Mouse (Mus musculus): ENCODE measurements at regions not wholly inside any gene's neighbourhood (a gene's known extent, or its start where the extent isn't known, plus 50 kb on each side); places are given as distances from the start of the nearest gene placed in this dataset.

DNA sequence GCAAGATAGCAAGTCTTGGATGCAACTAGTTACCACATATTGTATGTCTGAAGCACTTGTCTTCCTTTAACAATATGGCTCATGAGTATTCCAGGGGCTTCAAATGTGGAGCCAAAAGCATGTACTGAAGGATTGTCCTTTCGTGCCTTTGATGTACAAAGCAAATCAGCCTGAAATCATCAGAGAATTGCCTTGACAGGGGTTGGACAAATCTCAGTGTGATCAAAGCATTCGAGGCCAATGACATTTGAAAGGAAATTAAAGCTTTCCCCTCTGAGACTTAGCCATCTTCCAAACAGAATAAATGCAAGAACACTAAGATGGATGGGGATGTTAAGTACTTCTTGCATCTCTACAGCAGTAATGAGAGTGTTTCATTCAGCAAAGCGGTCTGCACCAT is 1144.9 kb downstream of the Mat2b start:
- no peak overlapping the region for H3K4me3 ChIP-seq (ENCODE audit: low read depth, low read length)
- no peak overlapping the region for H3K9ac ChIP-seq (ENCODE audit: low read depth, low read length)
- H3K27ac ChIP-seq (ENCODE audit: low read depth, low read length): no peak overlapping the region
- H3K36me3 ChIP-seq (ENCODE audit: control insufficient read depth, insufficient read depth, low read length): no peaks in the 10 kb centered on the region
- no peaks in the 10 kb centered on the region for H3K9me3 ChIP-seq (replicated peaks; ENCODE audit: control insufficient read depth, low read length)
- no peak overlapping the region for H3K4me2 ChIP-seq
- no peaks in the 10 kb centered on the region for H3K4me1 ChIP-seq (ENCODE audit: control insufficient read depth, insufficient read depth, low read length)
- no peaks in the 10 kb centered on the region for H3K27me3 ChIP-seq (ENCODE audit: control insufficient read depth, insufficient read depth, low read length)
- WGBS (ENCODE audit: insufficient replicate concordance): 68% methylated on average over 3 of the region's 3 CpGs
- no peak for ATAC-seq (replicated peaks; ENCODE audit: insufficient number of reproducible peaks, low FRiP score, low TSS enrichment)

DNA sequence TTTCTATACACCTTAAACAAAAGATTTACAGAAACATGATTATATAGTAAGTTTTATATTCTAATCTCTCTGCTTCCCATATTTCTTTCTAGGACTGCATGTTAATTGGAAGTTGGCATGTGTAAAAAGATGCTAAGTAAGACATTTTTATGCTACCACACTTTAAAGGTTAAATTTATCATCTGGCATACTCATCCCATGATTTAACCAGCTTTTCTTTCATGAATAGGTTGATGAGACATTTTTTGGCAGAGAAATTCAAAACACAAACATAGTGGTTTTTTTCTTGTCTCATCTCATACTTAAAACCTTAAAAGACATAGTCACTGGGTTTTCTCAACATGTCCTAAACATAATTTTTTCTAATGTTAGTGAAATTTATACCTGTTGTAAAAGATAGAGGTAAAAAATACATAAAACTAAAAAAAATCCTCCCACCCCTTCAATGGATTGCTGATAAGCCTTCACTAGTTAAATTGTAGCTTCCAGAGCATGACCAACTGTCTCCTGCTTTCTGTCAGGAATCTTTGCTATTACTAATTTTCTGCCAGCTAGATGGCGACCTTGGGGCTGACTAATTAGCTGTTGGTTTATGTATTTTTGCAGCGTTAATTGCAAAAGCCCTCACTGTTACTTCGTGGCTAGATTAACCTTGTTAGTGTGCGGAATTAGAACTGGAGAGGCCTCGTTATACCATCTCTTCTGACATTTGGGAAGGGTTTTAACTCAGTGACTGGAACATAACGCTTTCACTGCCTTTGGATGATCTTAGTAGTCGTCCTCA is 1169.9 kb downstream of the Mat2b start:
- Histone ChIP-seq H3K27ac (ENCODE audit: low read depth, low read length) (no peak overlapping the region), H3K4me2 (no peak overlapping the region), H3K9me3 (replicated peaks; ENCODE audit: control insufficient read depth, low read length) (no peaks in the 10 kb centered on the region), H3K27me3 (ENCODE audit: control insufficient read depth, insufficient read depth, low read length) (no peaks in the 10 kb centered on the region), H3K36me3 (ENCODE audit: control insufficient read depth, insufficient read depth, low read length) (no peaks in the 10 kb centered on the region), H3K9ac (ENCODE audit: low read depth, low read length) (no peak overlapping the region), H3K4me1 (ENCODE audit: control insufficient read depth, insufficient read depth, low read length) (no peaks in the 10 kb centered on the region), H3K4me3 (ENCODE audit: low read depth, low read length) (no peak overlapping the region)
- no peak for ATAC-seq (replicated peaks; ENCODE audit: insufficient number of reproducible peaks, low FRiP score, low TSS enrichment)
- 56% methylated on average over 7 of the region's 7 CpGs for WGBS (ENCODE audit: insufficient replicate concordance)

DNA sequence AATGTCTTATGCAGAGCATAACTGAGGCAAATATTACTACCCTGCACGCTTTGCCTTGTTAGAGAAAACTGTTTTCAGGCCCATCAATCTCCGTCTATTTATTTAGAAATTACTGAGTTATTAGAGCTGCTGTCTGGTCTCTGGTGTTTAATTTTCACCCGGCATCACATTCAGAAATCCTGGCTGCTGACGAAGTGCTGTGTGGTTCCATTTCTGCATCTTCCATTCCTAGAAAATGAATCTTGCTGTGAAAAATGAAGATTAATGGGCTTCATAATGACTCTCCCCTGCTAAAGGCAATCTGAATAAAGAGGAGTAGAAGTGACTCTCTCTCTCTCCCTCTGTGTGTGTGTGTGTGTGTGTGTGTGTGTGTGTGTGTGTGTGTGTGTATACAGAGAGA is 1199.8 kb downstream of the Mat2b start:
- H3K9ac ChIP-seq (ENCODE audit: low read depth, low read length): no peak overlapping the region
- no peak overlapping the region for H3K27ac ChIP-seq (ENCODE audit: low read depth, low read length)
- H3K27me3 ChIP-seq (ENCODE audit: control insufficient read depth, insufficient read depth, low read length): no peaks in the 10 kb centered on the region
- WGBS (ENCODE audit: insufficient replicate concordance): 75% methylated on average over 4 of the region's 4 CpGs
- no peaks in the 10 kb centered on the region for H3K9me3 ChIP-seq (replicated peaks; ENCODE audit: control insufficient read depth, low read length)
- H3K36me3 ChIP-seq (ENCODE audit: control insufficient read depth, insufficient read depth, low read length): no peaks in the 10 kb centered on the region
- ATAC-seq (replicated peaks; ENCODE audit: insufficient number of reproducible peaks, low FRiP score, low TSS enrichment): no peak
- H3K4me2 ChIP-seq: no peak overlapping the region
- no peak overlapping the region for H3K4me3 ChIP-seq (ENCODE audit: low read depth, low read length)
- H3K4me1 ChIP-seq (ENCODE audit: control insufficient read depth, insufficient read depth, low read length): no peaks in the 10 kb centered on the region

DNA sequence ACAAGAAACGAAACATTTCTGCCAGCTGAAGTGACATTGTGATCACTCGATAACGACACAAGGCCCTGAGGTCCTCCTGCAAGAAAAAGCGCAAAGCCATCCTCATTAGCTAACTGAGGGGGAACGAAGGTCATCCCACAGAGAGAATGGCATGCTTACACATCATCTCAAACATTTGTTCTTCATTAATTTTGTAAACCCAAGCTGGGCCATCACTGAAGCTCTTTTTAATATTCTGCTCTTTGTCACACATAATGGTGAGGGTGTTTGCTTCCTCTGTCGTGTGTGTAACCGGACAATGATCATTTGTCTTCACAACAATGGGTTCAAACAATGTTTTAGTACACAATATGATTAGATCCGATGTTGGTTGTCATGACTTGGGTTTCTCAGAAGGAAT is 1217.9 kb downstream of the Mat2b start:
- Histone ChIP-seq H3K27ac (ENCODE audit: low read depth, low read length) (no peak overlapping the region), H3K4me2 (no peak overlapping the region), H3K4me1 (ENCODE audit: control insufficient read depth, insufficient read depth, low read length) (no peaks in the 10 kb centered on the region), H3K36me3 (ENCODE audit: control insufficient read depth, insufficient read depth, low read length) (no peaks in the 10 kb centered on the region), H3K4me3 (ENCODE audit: low read depth, low read length) (no peak overlapping the region), H3K27me3 (ENCODE audit: control insufficient read depth, insufficient read depth, low read length) (no peaks in the 10 kb centered on the region), H3K9ac (ENCODE audit: low read depth, low read length) (no peak overlapping the region), H3K9me3 (replicated peaks; ENCODE audit: control insufficient read depth, low read length) (no peaks in the 10 kb centered on the region)
- no peak for ATAC-seq (replicated peaks; ENCODE audit: insufficient number of reproducible peaks, low FRiP score, low TSS enrichment)
- 78% methylated on average over 8 of the region's 8 CpGs for WGBS (ENCODE audit: insufficient replicate concordance)

DNA sequence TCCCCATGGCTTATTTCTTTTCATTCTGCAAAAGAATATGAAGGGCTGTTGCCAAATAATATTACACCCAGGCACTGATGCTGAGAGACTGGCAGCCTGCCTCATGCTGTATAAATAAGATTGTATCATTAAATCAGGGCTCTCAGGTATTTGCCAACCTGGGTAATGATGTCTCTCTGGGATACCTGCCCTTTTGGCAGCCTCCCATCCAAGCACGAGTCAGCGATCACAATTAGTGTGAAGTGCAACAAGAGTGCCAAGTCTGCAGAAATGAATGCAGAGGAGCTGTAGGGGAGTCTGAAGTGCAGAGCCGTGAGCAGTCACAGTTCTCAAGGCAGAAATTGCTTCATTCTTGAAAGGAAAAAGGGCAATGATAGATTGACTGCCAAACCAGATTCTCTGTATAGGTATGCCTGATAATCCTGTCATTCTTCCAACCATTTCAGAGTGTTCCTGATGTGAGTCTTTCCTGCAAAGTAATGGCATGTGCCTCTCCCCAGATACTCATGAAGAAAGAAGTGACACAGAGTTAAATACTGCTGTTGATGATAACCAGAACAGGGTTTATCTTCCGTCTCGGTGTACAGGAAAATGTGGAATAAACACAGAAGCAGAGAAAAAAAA is 1241.6 kb downstream of the Mat2b start:
- Histone ChIP-seq H3K4me2 (no peak overlapping the region), H3K27ac (ENCODE audit: low read depth, low read length) (no peak overlapping the region), H3K9ac (ENCODE audit: low read depth, low read length) (no peak overlapping the region), H3K36me3 (ENCODE audit: control insufficient read depth, insufficient read depth, low read length) (no peaks in the 10 kb centered on the region), H3K9me3 (replicated peaks; ENCODE audit: control insufficient read depth, low read length) (no peaks in the 10 kb centered on the region), H3K27me3 (ENCODE audit: control insufficient read depth, insufficient read depth, low read length) (no peaks in the 10 kb centered on the region), H3K4me1 (ENCODE audit: control insufficient read depth, insufficient read depth, low read length) (no peaks in the 10 kb centered on the region), H3K4me3 (ENCODE audit: low read depth, low read length) (no peak overlapping the region)
- WGBS (ENCODE audit: insufficient replicate concordance): 38% methylated on average over 5 of the region's 5 CpGs
- ATAC-seq (replicated peaks; ENCODE audit: insufficient number of reproducible peaks, low FRiP score, low TSS enrichment): peak; percentile 55; the same call in 1 of the 2 replicates

DNA sequence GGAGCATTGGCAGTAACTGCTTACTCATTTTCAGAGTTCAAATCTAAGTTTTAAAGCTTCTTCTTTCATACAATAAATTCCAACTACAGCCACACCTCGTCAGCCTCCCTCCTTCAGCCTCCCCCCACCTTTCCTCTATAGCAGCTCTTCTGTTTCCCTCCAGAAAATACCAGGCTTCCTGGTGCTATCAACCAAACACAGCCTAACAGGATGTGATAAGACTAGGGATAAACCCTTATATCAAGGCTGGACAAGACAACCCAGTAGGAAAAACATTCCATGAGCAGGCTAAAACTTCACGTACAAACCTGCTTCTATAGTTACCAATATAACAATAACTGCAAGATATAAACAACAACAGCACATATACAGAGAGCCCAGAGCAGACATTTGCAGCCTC is 1248.6 kb downstream of the Mat2b start:
- Histone ChIP-seq H3K27ac (ENCODE audit: low read depth, low read length) (no peak overlapping the region), H3K4me1 (ENCODE audit: control insufficient read depth, insufficient read depth, low read length) (no peaks in the 10 kb centered on the region), H3K4me2 (no peak overlapping the region), H3K27me3 (ENCODE audit: control insufficient read depth, insufficient read depth, low read length) (no peaks in the 10 kb centered on the region), H3K9me3 (replicated peaks; ENCODE audit: control insufficient read depth, low read length) (no peaks in the 10 kb centered on the region), H3K36me3 (ENCODE audit: control insufficient read depth, insufficient read depth, low read length) (no peaks in the 10 kb centered on the region), H3K9ac (ENCODE audit: low read depth, low read length) (no peak overlapping the region), H3K4me3 (ENCODE audit: low read depth, low read length) (no peak overlapping the region)
- 40% methylated on average over 2 of the region's 2 CpGs for WGBS (ENCODE audit: insufficient replicate concordance)
- ATAC-seq (replicated peaks; ENCODE audit: insufficient number of reproducible peaks, low FRiP score, low TSS enrichment): no peak

DNA sequence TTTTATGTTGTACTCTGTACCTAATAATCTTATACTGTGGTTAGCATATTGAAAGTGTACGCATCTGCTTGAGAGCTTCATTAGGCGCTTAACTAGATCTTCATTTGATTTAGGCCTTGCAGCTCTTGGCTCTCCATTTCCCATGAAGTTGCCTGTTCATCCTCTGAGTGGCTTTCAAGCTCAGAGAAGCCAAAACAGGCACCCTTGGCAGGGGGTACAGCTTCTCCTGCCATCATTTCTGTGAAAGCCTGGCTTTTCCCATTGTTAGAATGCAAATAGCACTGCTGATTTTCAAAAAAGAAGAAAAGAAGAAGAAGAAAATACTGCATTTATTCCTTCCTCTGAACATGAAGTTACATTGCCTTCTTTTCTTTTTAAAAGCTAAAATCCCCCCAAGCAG is 1283.3 kb downstream of the Mat2b start:
- H3K9ac ChIP-seq (ENCODE audit: low read depth, low read length): no peak overlapping the region

DNA sequence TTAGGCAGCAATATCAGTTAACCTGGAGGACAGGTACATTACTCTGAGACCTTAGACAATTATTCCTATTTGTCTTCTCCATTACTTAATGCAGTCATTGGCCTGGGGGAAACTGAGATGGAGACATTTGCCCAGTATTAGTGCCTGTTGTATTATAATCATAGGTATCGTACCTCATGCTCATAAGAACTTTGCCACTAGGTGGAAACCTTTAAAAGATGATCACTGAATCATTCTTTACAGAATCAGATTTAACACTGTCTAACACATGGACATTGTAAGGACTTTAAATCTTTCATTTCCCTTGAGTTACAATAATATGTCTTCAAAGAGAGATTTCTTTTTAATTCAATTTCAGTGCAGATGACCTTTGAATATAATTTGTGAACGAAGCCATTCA is 1283.8 kb downstream of the Mat2b start:
- H3K9me3 ChIP-seq (replicated peaks; ENCODE audit: control insufficient read depth, low read length): no peaks in the 10 kb centered on the region
- no peaks in the 10 kb centered on the region for H3K27me3 ChIP-seq (ENCODE audit: control insufficient read depth, insufficient read depth, low read length)
- no peak overlapping the region for H3K27ac ChIP-seq (ENCODE audit: low read depth, low read length)
- H3K4me1 ChIP-seq (ENCODE audit: control insufficient read depth, insufficient read depth, low read length): no peaks in the 10 kb centered on the region
- no peaks in the 10 kb centered on the region for H3K36me3 ChIP-seq (ENCODE audit: control insufficient read depth, insufficient read depth, low read length)
- no peak for ATAC-seq (replicated peaks; ENCODE audit: insufficient number of reproducible peaks, low FRiP score, low TSS enrichment)
- H3K4me3 ChIP-seq (ENCODE audit: low read depth, low read length): no peak overlapping the region
- H3K9ac ChIP-seq (ENCODE audit: low read depth, low read length): no peak overlapping the region
- no peak overlapping the region for H3K4me2 ChIP-seq
- 85% methylated on average over 2 of the region's 2 CpGs for whole genome bisulfite sequencing (ENCODE audit: insufficient replicate concordance)

More for the DNA sequence above, 1283.3 kb downstream of the Mat2b start:
- no peak overlapping the region for H3K4me2 ChIP-seq
- H3K4me3 ChIP-seq (ENCODE audit: low read depth, low read length): no peak overlapping the region
- H3K27me3 ChIP-seq (ENCODE audit: control insufficient read depth, insufficient read depth, low read length): no peaks in the 10 kb centered on the region
- 87% methylated on average over 2 of the region's 2 CpGs for WGBS (ENCODE audit: insufficient replicate concordance)
- no peaks in the 10 kb centered on the region for H3K36me3 ChIP-seq (ENCODE audit: control insufficient read depth, insufficient read depth, low read length)
- H3K4me1 ChIP-seq (ENCODE audit: control insufficient read depth, insufficient read depth, low read length): no peaks in the 10 kb centered on the region
- H3K27ac ChIP-seq (ENCODE audit: low read depth, low read length): no peak overlapping the region
- no peak for ATAC-seq (replicated peaks; ENCODE audit: insufficient number of reproducible peaks, low FRiP score, low TSS enrichment)
- H3K9me3 ChIP-seq (replicated peaks; ENCODE audit: control insufficient read depth, low read length): no peaks in the 10 kb centered on the region

DNA sequence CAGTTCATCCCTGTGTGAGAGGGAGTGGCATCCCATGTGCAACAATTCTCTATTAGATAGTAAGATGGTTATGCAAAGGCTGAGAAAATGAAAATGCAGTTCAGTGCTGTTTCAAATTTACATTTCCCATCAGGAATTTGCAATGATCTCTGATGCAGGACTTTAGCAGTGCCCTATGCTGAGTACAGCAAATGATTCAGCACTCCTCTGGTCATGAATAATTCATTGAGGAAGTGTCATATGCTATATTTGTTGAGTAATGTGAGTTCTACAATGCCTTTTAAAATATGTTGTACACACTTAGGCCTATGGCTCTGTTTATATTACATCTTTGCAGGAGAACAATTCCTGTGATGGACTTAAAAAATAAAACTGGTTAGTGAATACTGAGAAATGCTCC is 1330.2 kb downstream of the Mat2b start:
- Histone ChIP-seq H3K27ac (ENCODE audit: low read depth, low read length) (no peak overlapping the region), H3K9ac (ENCODE audit: low read depth, low read length) (no peak overlapping the region), H3K4me3 (ENCODE audit: low read depth, low read length) (no peak overlapping the region), H3K4me1 (ENCODE audit: control insufficient read depth, insufficient read depth, low read length) (no peaks in the 10 kb centered on the region), H3K4me2 (no peak overlapping the region), H3K27me3 (ENCODE audit: control insufficient read depth, insufficient read depth, low read length) (no peaks in the 10 kb centered on the region), H3K9me3 (replicated peaks; ENCODE audit: control insufficient read depth, low read length) (no peaks in the 10 kb centered on the region), H3K36me3 (ENCODE audit: control insufficient read depth, insufficient read depth, low read length) (no peaks in the 10 kb centered on the region)
- no peak for ATAC-seq (replicated peaks; ENCODE audit: insufficient number of reproducible peaks, low FRiP score, low TSS enrichment)

All from heart, embryonic 11.5 days (tissue).